24 mouse cellular contexts compared by ENCODE assay signal in the genomic region with DNA sequence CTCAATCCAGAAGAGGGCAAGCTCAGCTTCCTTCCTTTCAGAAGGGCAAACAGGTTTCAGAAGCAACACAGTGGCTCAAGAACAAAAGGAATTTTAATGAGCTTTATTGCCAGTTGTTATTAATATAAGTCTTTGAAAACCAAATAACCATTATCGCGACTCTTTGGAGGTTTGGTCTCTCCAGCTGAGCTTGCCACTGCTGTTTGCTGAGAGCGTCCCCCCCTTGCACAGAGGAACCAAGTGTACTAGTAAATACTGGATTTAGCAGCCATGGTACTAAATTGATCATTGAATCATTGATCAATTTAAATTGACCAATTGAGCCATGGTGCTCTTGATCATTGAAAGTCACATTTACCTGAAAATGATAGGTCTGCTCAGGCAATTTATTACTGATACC.
DNase-seq lines count a peak whose midpoint lies in the region; ATAC-seq lines count a peak whose summit lies in the region.
"Had no signal": no experiment of that assay in that cellular context is flagged by ENCODE, and none has a peak within 500 bp of the region (broad histone marks: within the 10 kb centered on the region; RNA-seq: fewer than 3 reads in every experiment).

No protein-coding gene starts in this region.

- WGBS in heart, embryonic 11.5 days (ENCODE audit: insufficient replicate concordance), result 79% methylated on average over 3 of the region's 3 CpGs
- 65% methylated on average over 3 of the region's 3 CpGs for WGBS in midbrain, embryonic 14.5 days
- 82% methylated on average over 3 of the region's 3 CpGs for WGBS in midbrain, embryonic 10.5 days

- no peak for ATAC-seq in heart, embryonic 11.5 days (replicated peaks; ENCODE audit: insufficient number of reproducible peaks, low FRiP score, low TSS enrichment)
- ATAC-seq in midbrain, embryonic 14.5 days (ENCODE audit: low FRiP score, low TSS enrichment), result no peak
- ATAC-seq: activated CD4-positive, CD25-positive, alpha-beta regulatory T cell, adult 4 months; CD4-positive, CD25-positive, alpha-beta regulatory T cell, adult 4 months; intestine, embryonic 16.5 days had no signal

- no peaks in the 10 kb centered on the region for H3K9me3 ChIP-seq in heart, embryonic 11.5 days (replicated peaks; ENCODE audit: control insufficient read depth, low read length)
- H3K9me3 ChIP-seq in midbrain, embryonic 14.5 days (ENCODE audit: control insufficient read depth, low read length), result no peaks in the 10 kb centered on the region
- H3K9me3 ChIP-seq in midbrain, embryonic 10.5 days (replicated peaks), result no peaks in the 10 kb centered on the region
- H3K9me3 ChIP-seq: forebrain, embryonic 10.5 days; heart, embryonic 13.5 days; hindbrain, embryonic 15.5 days had no signal

- H3K4me2 ChIP-seq in heart, embryonic 11.5 days, result no peak overlapping the region
- no peak overlapping the region for H3K4me2 ChIP-seq in midbrain, embryonic 14.5 days (ENCODE audit: low read length)
- H3K4me2 ChIP-seq: heart, embryonic 13.5 days; hindbrain, embryonic 15.5 days had no signal

- H3K4me1 ChIP-seq in heart, embryonic 11.5 days (ENCODE audit: control insufficient read depth, insufficient read depth, low read length), result 0 out of 2 replicates have a peak, but pooled peaks cover 5% of the 10 kb centered on the region
- H3K4me1 ChIP-seq in midbrain, embryonic 14.5 days (ENCODE audit: control insufficient read depth, insufficient read depth, low read length), result peaks cover 10% of the 10 kb centered on the region
- H3K4me1 ChIP-seq in midbrain, embryonic 10.5 days, result peaks cover 8% of the 10 kb centered on the region

- no peak overlapping the region for H3K4me3 ChIP-seq in heart, embryonic 11.5 days (ENCODE audit: low read depth, low read length)
- no peak overlapping the region for H3K4me3 ChIP-seq in midbrain, embryonic 14.5 days (replicated peaks; ENCODE audit: low read depth, low read length)
- no peak overlapping the region for H3K4me3 ChIP-seq in midbrain, embryonic 10.5 days
- H3K4me3 ChIP-seq: forebrain, embryonic 10.5 days; gastrocnemius, adult 2 months; heart, embryonic 13.5 days; hindbrain, embryonic 15.5 days had no signal

- no peak overlapping the region for H3K9ac ChIP-seq in heart, embryonic 11.5 days (ENCODE audit: low read depth, low read length)
- no peak overlapping the region for H3K9ac ChIP-seq in midbrain, embryonic 14.5 days (replicated peaks; ENCODE audit: low read length)
- H3K9ac ChIP-seq: forebrain, postnatal 0 days; heart, embryonic 13.5 days; hindbrain, embryonic 15.5 days had no signal

- no peak overlapping the region for H3K27ac ChIP-seq in heart, embryonic 11.5 days (ENCODE audit: low read depth, low read length)
- H3K27ac ChIP-seq in midbrain, embryonic 14.5 days (replicated peaks; ENCODE audit: low read depth, low read length), result no peak overlapping the region
- H3K27ac ChIP-seq in midbrain, embryonic 10.5 days (replicated peaks), result no peak overlapping the region
- H3K27ac ChIP-seq: forebrain, embryonic 10.5 days; gastrocnemius, adult 2 months; heart, embryonic 13.5 days; hindbrain, embryonic 15.5 days had no signal

- DNase-seq in heart, adult 11 months, result peak; percentile 61
- peak; percentile 41 for DNase-seq in midbrain, embryonic 14.5 days
- DNase-seq in midbrain, embryonic 10.5 days (ENCODE audit: low spot score), result no peak
- DNase-seq in Muller cell, postnatal 12 days (ENCODE audit: inconsistent ontology term), result peak; percentile 12
- DNase-seq in retina, embryonic 14.5 days (ENCODE audit: low spot score), result peak; percentile 35
- no peak for DNase-seq in c-Kit-positive CD71-positive TER-119-positive erythroid progenitor cells, embryonic 14.5 days (ENCODE audit: low spot score)
- DNase-seq: adrenal gland, adult 8-10 months; adrenal gland, postnatal 25 days; cerebellum, adult 18-20 months; cerebellum, adult 9-10 months; cerebellum, postnatal 14 days; gastrocnemius, adult 2 months; gastrocnemius, postnatal 14 days; heart, adult 18-20 months; heart, postnatal 14 days; heart, postnatal 4 days had no signal

- H3K36me3 ChIP-seq in heart, embryonic 11.5 days (ENCODE audit: control insufficient read depth, insufficient read depth, low read length), result no peaks in the 10 kb centered on the region
- no peaks in the 10 kb centered on the region for H3K36me3 ChIP-seq in midbrain, embryonic 14.5 days (ENCODE audit: control insufficient read depth, insufficient read depth, low read length)
- H3K36me3 ChIP-seq in midbrain, embryonic 10.5 days, result no peaks in the 10 kb centered on the region
- H3K36me3 ChIP-seq: forebrain, embryonic 10.5 days; hindbrain, embryonic 15.5 days had no signal

- no peaks in the 10 kb centered on the region for H3K27me3 ChIP-seq in heart, embryonic 11.5 days (ENCODE audit: control insufficient read depth, insufficient read depth, low read length)
- H3K27me3 ChIP-seq in midbrain, embryonic 14.5 days (ENCODE audit: control insufficient read depth, insufficient read depth, low read length), result no peaks in the 10 kb centered on the region
- no peaks in the 10 kb centered on the region for H3K27me3 ChIP-seq in midbrain, embryonic 10.5 days (ENCODE audit: low read depth, poor library complexity, severe bottlenecking)
- H3K27me3 ChIP-seq: heart, embryonic 13.5 days; hindbrain, embryonic 15.5 days had no signal

Comparison
In these comparisons a context has a peak if more than half of its experiments do, and no peak if none do; other contexts are left out.
1. DNase-seq: peak in heart, adult 11 months (single experiment), midbrain, embryonic 14.5 days (single experiment), Muller cell, postnatal 12 days (single experiment) and retina, embryonic 14.5 days (single experiment); none in midbrain, embryonic 10.5 days (single experiment) and c-Kit-positive CD71-positive TER-119-positive erythroid progenitor cells, embryonic 14.5 days (single experiment).